Mouse (Mus musculus) cerebellum, postnatal 36 days (tissue): ENCODE measurements around the gene Gm21083.
"Not testable (repeated sequence)": the region's sequence is repeated elsewhere in the genome, so short reads cannot be mapped to it uniquely, and the experiment has no call there.

Experiments used
- DNase-seq, 2 experiments: peaks; one replicate each; pipeline ENCODE4 v3.0.0; 2021 to 2022; ENCODE audit warnings: mixed read lengths in 2 of 2

Gene Gm21083

GRCm38 (mm10) chr5:15630068-15630467 lies 52.9 kb downstream of the Gm21083 start:
- not testable (repeated sequence) for DNase-seq
